Mouse (Mus musculus): ENCODE results near the gene Foxf1. TPM values are rescaled to one million over a fixed set of nuclear protein-coding genes. Genes with fewer than 3 reads are reported as not detected.

The Foxf1 gene
- under 1 TPM in 3 of 4 experiments, not detected in 1; 0.19 to 0.34 (median 0.33) TPM for total RNA-seq (2022)

DNA sequence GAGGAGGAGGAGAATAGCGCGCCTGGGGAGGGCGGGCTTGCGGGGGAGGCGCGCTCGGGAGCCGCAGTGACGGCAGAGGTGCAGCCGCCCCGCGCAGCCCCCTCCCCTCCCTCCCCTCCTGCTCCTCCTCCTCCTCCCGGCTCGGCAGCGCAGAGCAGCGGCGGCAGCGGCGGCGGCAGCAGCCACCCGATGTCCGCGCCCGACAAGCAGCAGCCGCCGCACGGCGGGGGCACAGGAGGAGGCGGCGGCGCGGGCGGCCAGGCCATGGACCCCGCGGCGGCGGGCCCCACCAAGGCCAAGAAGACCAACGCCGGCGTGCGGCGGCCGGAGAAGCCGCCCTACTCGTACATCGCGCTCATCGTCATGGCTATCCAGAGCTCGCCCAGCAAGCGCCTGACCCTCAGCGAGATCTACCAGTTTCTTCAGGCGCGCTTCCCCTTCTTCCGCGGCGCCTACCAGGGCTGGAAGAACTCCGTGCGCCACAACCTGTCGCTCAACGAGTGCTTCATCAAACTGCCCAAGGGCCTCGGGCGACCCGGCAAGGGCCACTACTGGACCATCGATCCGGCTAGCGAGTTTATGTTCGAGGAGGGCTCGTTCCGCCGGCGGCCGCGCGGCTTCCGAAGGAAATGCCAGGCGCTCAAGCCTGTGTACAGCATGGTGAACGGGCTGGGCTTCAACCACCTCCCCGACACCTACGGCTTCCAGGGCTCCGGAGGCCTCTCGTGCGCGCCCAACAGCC, at the start of gene Foxf1:
Gene Foxf1, plus strand, starts transcription at position 177 of the 742 bp plus-strand sequence.
- no peak for DNase-seq (ENCODE audit: low spot score)

DNA sequence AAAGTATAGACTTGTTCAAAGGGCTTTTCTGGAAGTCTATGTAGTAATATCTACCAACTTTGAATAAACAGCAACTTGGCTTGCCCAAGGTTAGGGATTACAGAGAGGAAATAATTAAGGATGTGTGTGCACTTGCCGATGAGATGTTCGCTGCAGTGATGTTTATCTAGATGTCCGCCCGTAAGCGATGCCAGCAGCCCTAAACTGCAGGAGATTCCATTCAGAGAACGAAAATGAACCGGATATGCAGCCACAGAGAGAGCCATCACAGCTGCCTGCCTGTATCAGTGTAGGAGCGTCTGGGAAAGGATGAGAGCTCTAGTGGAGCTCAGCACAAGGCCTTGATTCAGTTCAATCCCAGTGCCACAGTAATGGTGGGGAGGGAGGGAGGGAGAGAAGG, 48.6 kb upstream of the Foxf1 start:
- no peak for DNase-seq (ENCODE audit: low spot score)

DNA sequence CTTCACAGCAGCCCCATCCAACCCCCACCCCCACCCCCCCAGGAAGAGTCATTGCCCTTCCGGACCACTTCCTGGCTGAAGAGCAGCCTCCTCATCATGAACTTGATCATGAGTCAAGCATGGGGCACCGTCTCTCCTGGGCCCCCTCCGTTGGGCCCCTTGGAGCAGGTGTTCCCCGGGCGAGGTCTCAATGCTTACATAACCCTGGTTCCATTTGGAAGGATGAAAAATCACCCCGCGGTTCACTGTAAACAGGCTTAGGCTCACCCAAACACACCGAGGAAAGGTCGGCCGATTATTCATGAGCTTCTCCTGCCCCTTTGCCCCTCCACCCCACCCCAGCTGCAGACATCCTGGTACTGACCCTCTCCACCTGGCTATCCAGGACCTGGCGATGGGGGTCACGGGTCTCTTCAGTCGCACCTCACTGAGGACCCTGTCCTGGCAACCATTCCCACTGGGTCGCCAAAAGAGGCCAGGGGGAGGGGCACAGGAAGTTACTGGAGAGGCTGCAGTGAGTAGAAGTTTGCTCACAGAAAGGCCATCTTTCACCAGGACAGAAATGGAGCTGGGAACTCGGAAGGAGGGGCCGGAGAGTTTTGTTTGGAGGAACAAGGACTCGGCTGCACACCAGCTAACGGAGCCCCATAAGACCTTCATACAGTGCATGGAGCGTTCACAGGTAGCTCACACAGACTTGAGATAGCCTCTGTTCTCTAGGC, 40.3 kb upstream of the Foxf1 start:
- DNase-seq (ENCODE audit: low spot score) = no peak

DNA sequence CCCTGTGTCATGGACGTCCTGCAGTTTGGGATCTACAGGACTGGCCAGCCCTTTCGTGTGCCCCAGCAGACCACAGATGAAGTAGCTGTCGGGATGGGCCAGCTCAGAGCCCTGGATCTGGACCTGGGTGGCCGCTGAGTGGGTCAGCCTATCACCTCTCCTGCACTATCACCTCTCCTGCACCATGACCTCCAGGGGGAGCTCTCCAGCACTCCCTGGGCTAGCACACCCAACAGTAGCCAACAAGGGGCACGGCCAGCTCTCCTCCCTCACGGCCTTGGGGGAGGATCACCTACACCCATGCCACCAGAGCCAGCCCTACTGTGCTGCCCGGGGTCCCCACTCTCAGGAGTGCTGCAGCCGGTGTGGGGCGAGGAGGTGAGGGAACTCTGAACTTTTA, 36.7 kb upstream of the Foxf1 start:
- DNase-seq (ENCODE audit: low spot score) = no peak

DNA sequence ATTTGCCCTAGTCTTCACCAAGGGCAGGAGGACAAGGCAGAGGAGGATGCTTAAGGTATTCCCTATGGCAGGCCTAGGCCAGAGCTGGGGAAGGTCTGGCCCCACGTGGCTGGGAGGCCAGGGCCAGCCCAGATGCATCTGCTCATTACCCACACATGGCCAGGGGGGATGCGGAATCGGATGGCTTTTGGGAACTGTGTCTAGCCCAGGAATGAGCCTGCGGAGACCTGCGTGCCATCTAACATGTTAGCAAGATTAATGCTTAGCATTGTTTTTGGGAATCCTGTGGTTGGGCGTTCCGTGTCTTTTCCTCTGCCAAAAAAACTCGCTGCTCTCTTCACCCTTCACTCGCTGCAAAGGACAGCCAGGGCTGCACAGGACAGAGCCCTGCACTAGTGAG, 26.1 kb upstream of the Foxf1 start:
- DNase-seq (ENCODE audit: low spot score) = no peak

DNA sequence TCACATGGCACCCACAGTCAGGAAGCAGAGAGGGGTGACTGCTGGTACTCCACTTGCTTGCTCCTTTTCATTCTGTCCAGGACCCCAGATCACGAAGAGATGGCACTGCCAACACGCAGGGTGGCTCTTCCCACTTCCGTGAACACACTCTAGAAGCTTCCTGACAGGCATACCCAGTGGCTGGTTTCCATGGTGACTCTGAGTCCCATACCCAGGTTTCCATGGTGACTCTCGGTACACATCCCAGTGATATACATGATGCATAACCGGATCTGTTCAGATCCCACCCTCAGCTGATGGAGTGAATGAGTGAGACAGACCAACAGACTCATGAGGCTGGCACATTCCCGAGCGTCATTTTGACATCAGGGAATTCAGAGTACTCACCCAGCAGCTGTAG, 25.1 kb upstream of the Foxf1 start:
- DNase-seq (ENCODE audit: low spot score) = no peak

DNA sequence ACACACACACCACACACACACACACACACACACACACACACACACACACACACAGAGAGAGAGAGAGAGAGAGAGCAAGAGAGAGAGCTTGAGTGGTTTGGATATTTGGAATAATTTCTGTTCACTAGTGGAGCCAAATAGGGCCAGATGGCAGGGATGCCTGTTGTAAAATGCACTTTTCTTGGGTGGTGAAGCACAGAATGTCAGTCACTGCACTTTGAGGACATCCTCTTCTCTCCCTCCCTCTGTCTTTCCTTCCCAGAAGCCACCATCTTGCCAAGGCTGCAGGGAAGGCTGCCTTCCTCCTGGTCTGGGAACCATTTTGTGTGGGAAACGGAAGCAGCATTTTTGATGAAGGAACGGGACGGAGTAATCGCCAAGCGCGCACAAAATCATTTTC, 21.7 kb upstream of the Foxf1 start:
- no peak for DNase-seq (ENCODE audit: low spot score)

DNA sequence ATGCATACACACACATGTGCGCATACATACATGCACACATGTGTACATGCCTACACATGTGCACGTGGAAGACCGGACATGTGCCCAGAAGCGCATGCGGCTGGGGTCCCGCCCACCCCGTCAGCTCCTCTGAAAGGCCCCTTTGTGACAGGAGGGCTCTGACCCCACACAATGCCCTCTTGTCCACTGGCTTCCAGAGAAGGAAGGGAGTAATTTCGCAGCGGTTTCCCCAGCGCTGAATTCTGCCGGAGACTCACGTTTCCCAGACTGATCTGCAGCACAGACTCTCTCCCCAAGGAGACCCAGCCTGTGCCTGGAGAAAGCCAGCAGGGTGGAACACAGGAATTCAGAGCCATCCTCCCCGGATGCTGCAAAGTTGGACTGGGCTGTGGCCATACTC, 20.5 kb upstream of the Foxf1 start:
- DNase-seq (ENCODE audit: low spot score) = no peak

DNA sequence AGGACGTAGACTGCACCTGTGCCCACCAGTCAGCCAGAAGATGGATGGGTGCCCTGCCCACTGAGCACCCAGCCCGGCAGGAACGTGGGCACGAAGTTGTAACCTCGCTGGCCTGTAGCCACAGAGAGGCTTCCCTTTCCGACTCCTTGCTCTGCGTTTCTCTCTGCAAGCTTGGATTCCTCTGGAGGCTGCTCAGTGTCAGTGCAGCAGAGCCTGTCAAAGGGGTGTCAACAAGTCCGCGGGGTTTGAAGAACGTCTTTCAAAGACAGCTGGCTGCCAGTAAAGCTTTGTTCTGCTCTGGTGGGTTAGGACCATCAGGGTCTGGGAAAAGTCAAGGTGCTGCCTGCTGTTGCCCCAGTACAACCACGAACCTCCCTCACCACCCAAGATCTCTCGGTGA, 12.7 kb upstream of the Foxf1 start:
- DNase-seq (ENCODE audit: low spot score) = no peak

DNA sequence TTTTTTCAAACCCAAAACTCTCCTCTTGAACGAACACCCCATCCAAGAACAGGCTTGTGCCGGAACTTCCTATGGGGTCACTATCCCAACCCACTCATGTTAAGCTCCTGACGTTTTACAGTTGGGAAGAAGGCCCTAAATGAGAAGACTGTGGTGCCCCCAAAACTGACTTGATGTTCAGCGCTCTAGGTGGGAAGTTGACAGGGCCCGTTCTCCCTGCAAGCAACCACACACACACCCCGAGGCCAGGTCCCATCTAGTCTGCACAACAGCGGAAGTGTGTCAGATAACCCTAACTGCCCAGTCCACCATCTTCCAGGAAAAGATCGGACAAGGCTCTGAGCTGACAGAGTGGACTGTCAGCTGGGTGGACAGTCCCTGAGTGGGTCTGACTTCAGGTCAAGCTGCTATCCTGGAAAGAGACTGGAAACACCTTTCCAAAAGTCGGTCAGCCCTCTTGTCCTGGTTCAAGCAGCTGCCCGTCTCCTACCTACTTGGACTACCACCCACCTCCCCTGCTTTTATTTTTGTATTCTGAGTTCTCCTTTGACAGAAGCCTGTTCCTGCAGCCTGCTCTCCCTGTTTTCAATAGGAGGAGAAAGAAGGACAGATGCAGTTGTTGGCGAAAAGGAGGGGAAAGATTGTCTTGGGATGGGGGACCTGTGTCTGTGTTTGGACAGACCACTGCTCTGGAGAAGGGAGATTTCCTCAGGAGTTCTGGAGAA, 11.6 kb upstream of the Foxf1 start:
- no peak for DNase-seq (ENCODE audit: low spot score)

DNA sequence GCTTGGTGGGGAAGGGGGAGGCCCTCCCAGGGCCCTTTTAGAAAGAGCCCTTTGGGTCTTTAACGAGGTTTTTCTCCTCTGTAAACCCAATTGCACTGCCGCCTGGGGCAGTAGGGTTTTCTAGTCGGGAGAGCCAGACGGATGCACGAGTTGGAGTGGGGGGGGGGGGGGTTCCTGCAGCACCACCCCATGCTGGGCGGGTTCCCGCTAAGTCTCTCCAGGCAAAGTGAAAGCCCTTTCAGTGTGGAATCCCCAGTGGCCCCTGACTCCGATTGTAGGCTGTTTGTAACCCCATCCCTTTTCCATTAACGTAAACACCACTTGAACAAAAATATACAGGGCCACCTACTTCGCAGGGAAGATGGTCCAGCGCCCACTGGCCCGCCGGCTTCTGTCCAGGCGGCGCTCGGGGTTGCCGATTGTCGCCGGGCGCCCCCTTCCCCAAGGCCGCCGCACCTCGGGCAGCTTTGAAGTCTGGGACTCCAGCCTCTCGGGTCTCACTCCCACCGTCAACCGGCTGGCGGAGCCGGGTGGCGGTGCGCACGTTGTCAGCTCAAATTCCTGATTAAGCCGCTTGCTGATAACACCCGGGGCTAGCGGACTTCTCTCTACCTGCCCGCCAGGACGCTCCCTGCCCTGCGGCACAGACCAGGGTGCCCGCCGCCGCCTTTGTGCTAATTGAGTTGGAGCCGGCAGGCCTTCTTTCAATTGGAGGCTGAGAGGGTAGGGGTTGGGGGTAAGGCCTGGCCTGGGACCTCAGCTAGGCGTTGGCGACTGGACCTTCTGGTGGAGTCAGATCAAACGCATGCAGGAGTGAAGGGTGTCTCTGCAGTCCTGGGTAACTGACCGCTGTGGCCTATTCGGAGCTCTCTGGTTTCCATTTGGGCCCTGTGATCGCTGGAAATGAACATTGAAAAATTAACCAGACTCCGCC, 10.7 kb upstream of the Foxf1 start:
- DNase-seq (ENCODE audit: low spot score) = no peak

DNA sequence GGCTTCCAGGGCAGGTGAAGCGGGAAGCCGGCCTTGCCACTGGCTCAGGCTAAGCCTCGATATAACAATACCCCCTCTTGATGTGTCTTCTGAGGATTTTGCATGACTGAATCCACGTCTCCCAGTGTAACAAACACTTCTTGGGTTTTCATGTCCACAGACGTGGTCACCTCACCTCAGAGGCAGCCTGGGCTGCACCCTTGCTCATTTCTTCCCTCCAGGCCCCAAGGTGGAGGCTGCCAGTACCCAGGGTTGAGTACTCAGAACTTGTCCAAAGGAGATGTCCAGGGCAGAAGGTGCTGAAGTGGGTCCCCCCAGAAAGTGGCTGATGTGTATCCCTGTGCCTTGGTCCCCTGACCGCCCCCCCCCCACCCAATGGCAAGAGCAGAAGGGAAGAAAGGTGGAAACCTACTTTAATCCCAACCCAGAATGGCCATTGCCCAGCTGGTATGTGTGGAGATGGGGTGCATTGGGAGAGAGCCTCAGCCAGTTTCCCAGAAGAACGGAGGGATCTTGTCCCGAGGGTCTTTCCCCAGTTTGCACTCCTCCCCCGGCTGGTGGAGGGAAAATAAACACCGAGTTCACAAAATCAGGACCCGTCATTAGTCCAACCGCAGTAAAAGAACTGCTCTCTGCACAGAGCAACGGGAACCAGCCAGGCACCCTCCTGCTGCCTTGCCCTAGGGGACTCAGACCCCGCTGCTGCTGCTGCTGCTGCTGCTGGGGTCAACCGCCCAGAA, 9.9 kb upstream of the Foxf1 start:
- DNase-seq (ENCODE audit: low spot score) = no peak

DNA sequence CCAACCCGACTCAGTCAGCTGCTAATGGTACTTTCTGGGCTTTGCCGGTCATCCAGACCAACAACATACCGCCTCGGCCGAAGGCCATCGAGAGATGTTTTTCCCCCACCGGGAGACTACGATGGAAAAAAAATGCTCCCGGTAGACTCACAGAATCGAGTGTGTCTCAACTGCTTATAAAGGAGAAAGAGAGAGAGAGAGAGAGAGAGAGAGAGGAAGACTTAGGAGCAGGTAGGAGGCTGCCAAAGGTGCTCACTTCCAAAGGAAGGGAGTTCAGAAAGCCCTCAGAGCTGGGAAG, 9.4 kb upstream of the Foxf1 start:
- DNase-seq (ENCODE audit: low spot score) = no peak

DNA sequence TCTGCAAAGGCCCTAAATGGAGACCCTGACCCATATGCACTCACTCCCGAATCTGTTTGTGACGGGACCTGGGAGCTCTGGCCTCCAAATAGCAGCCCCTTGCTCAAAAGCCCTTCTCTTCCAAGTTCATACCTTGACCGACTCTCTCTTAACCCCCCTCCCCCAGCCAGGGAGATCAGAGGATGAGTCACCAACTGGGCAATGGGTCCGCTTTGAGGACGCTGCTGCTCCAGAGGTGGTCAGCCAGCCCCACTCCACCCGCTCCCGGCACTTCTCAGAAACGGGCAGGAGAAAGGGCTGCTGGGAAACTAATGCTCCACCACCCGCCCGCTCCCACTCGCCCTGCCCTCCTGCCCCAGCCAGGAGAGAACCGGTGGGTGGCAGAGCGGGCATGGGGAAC, 8.2 kb upstream of the Foxf1 start:
- DNase-seq (ENCODE audit: low spot score) = no peak

DNA sequence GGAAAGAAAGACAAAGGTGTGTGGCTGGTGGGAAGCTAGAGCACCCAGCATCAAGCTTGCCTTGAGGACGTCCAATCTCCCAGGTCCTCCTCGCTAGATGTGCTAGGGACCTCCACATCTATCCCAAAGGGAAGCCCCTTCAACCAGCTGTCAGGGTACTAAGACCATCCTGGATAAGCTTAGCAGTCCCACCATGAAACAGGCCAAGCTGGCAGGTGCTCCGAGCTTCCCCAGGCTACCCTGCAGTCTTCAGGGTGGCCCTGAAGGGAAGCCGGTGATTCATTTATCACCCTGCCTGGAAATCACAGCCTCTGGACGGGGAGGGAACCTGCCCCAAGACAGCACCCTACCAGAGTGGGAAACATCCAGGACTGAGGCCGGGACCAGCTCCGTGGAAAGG, 7.6 kb upstream of the Foxf1 start:
- no peak for DNase-seq (ENCODE audit: low spot score)

DNA sequence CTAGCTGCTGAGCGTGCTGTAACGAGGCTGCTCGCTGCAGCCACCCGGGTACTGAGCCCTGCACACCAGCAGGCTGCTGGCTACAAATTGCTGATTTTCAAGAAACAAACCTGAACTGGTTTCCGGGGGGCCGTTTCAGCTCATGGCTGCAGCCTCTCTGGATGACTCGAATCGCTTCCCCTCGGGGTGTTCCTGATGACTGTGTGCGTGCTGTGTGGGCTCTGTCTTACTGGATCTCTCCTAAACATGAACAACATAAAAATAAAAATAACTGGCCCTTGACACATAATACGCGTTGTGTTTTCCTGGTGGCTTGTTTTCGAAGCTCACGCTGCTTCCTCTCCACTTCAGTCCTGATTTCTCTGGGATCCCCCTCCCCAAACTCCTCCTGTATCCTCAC, 5.5 kb upstream of the Foxf1 start:
- DNase-seq (ENCODE audit: low spot score) = no peak

DNA sequence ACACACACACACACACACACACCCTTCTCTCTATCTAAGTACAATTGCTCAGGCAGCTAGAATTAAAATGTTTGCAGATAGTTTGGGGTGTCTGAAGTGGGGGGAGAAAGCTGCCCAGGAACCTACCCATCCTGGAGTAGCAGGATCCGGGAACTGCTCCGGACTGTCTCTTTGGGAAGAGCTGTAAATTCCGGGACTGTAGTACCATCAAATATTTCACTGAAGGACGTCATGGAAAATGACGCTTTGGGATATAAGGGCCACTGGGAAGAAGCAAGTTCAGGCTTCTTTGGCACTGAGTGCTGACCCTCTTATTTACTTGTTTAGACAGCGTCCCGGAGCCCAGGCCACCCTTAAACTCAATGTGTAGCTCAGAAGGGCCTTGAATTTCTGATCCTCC, 5.0 kb upstream of the Foxf1 start:
- no peak for DNase-seq (ENCODE audit: low spot score)

DNA sequence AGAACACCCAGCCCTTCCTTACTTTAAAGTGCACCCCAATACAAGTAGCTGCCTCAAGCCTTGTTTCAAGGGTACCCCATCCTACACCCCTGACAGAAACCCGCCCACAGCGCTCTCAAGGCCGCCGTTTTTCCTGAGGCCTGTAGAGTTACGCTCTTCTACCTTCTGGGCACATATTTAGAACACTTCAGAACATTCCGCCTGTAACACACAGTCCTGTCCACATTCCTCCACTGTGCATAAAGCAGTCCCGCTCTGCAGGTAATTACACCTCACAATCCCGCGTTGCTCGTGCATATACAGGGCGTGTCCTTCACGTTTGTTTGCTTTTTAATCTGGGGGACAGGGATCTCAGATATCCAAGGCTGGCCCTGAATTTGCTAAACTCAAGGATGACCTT, 4.2 kb upstream of the Foxf1 start:
- DNase-seq (ENCODE audit: low spot score) = no peak

DNA sequence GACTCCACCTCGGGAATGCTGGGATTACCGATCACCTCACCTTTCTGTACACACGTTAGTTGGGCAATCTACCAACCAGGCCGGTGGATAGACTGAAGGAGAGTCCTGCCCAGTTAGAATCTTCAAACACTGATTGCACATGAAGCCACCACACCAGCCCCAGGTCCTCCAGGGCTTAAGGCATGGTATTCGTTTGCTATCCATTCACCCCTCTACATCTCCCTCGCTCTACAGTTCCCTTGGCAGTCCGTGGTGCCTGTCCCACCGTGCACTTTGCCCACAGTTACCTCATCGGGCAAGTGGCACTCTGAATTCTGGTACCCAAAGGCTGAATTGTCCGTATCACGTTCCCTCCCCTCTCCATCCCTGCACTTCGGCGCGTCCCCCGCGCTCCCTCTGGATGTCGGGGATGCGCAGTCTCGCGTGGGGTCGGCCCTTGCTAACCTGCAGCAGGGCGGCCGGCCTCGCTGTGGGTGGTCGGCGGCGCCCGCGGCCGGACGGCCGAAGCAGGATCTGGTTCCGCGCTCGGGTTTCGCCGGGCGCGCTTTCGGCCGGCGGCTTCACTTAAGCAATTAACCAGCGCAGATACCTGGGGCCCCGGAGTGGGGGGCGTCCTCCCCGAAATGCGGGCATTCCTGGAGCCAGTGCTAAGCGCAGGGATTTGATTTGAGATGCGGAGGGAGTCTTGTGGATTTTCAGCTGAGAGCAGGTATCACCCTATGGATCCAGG, 3.7 kb upstream of the Foxf1 start:
- no peak for DNase-seq (ENCODE audit: low spot score)

DNA sequence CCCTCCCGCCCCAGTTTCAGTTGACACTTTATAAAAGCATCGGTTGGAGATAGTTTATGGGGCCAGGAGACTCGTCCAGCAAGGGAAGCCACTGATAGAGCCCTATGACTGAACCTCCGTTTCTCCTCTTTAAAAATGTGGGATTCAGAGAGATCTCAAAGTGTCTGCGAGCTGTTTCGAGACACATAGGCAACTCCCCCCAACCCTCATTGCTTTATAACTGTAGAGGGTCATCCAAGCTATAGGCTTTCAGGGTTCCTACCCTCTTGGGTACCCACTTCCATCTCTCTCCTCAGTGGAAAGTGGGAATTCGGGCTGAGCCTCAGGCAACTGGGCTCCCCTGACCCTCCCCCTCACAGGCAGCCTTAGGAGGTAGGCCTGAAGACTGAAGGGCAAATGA, 2.8 kb upstream of the Foxf1 start:
- no peak for DNase-seq (ENCODE audit: low spot score)
